In genomic region chr5:150265953-150266352, GRCm38 (mm10) we compare ENCODE assay signal across 18 mouse cellular contexts.
"Had no signal": no experiment of that assay in that cellular context is flagged by ENCODE, and none has a peak within 500 bp of the region (broad histone marks: within the 10 kb centered on the region; RNA-seq: fewer than 3 reads in every experiment).

No protein-coding gene starts in this region.

- H3K27me3 ChIP-seq: liver, embryonic 13.5 days; midbrain, embryonic 12.5 days; midbrain, embryonic 15.5 days; stomach, embryonic 15.5 days had no signal

- H3K4me3 ChIP-seq: liver, embryonic 13.5 days; midbrain, embryonic 12.5 days; midbrain, embryonic 15.5 days; myocyte; stomach, embryonic 15.5 days had no signal

- H3K4me2 ChIP-seq: liver, embryonic 13.5 days; midbrain, embryonic 12.5 days; midbrain, embryonic 15.5 days; stomach, embryonic 15.5 days had no signal

- H3K4me1 ChIP-seq: liver, embryonic 13.5 days; midbrain, embryonic 12.5 days had no signal

- H3K9ac ChIP-seq: liver, embryonic 13.5 days; midbrain, embryonic 12.5 days; midbrain, embryonic 15.5 days; stomach, embryonic 15.5 days had no signal

- H3K27ac ChIP-seq: hindbrain, postnatal 0 days; kidney, postnatal 0 days; liver, embryonic 13.5 days; midbrain, embryonic 12.5 days; midbrain, embryonic 15.5 days; stomach, embryonic 15.5 days had no signal

- ATAC-seq: hindbrain, postnatal 0 days; inflammation-experienced regulatory T-cells, adult 6 months; midbrain, embryonic 15.5 days had no signal

- H3K36me3 ChIP-seq: liver, embryonic 13.5 days; midbrain, embryonic 12.5 days; midbrain, embryonic 15.5 days; stomach, embryonic 15.5 days had no signal

- DNase-seq: kidney, adult 2 months; kidney, postnatal 25 days; left cerebral cortex, postnatal 4 days; liver, embryonic 13.5 days; lung, adult 2 months; lung, postnatal 14 days; lung, postnatal 4 days; spleen, adult 18-20 months; thymus, adult 2 months; thymus, postnatal 14 days; thymus, postnatal 4 days had no signal

- H3K9me3 ChIP-seq: liver, embryonic 13.5 days; midbrain, embryonic 12.5 days; midbrain, embryonic 15.5 days; stomach, embryonic 15.5 days had no signal
